Mouse (Mus musculus) heart, postnatal 14 days (tissue): ENCODE measurements around the gene Tlr8. TPM values are rescaled to one million over a fixed set of nuclear protein-coding genes. Genes with fewer than 3 reads are reported as not detected.

Experiments used
- DNase-seq, 2 experiments: peaks; one replicate each; pipeline ENCODE4 v3.0.0; 2021 to 2022
- intact Hi-C: fragments of 180-260 bp; cut with DNase I; formaldehyde crosslinking; loops from one replicate; pipeline ENCODE4 v1.15.1; 2025
- total RNA-seq, 2 experiments: library from RNA; stranded (reverse); gene quantifications; 2 replicates each; pipeline ENCODE4 v1.2.3; 2021

Tlr8 gene
- total RNA-seq, 2 experiments from 2014 or later = 1.9 to 2.2 TPM

- intact Hi-C loops = loop anchor here (10.0 kb wide), 2 partner anchors 53 to 103 kb away; no protein-coding TSS in a partner anchor
- DNase-seq = peak; percentile 45 to 47
Measured at GRCm38 (mm10) chrX:167207741-167208505, 56.2 kb downstream of the Tlr8 start.

DNA sequence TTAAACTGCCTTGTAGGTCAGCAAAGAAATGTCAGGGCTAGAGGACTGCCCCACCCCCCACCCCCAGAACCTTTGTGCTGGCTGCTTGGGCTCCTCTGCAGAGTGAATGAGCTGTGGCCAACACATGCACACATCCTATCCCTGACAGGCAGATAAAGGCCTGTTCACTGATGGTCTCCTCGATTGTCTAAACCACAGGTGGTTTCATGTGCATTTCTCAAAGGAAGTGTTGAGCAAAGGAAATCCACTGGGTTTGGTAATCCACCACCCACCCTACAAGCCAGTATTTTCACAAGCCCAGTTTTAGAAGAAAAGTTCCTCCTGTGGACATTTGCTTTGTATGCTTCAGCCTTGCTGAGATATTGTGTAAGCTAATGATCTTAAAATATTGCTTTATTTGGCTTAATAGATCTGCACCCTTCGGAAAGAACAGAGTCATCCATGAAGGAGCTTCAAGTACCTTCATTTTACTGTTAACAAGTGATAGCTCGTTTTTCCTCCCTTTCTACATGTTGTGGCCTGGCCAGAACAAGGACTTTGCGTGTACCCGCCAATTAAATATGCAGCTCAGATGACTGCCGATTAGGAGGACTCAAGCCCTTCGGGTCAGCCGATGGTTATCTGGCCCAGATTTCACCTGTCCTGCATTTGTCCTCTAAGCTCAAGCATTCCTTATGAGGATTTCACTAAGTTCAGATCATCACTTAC is 58.2 kb downstream of the Tlr8 start:
- intact Hi-C loops = loop anchor here (10.0 kb wide), 2 partner anchors 51 to 101 kb away; no protein-coding TSS in a partner anchor
- DNase-seq = no peak

GRCm38 (mm10) chrX:167201365-167201764 is 62.8 kb downstream of the Tlr8 start:
- no peak for DNase-seq
- intact Hi-C loops = loop anchor here (10.0 kb wide), 2 partner anchors 47 to 97 kb away; no protein-coding TSS in a partner anchor

- intact Hi-C loops = no loop called here
- DNase-seq = no peak
Measured at GRCm38 (mm10) chrX:167195228-167195649, 68.9 kb downstream of the Tlr8 start.

Other genes with a start within 250 kb of the Tlr8 start
- 100 to 1,000 TPM; 543 to 602 TPM for gene Tmsb4x, start 55.0 kb downstream of the Tlr8 start, total RNA-seq
- 1 to 10 TPM; 2.0 to 2.2 TPM for gene Tlr7, start 66.2 kb upstream of the Tlr8 start, total RNA-seq
- gene Prps2, start 118.4 kb upstream of the Tlr8 start, total RNA-seq = 10 to 100 TPM; 11.2 to 12.8 TPM